Mouse (Mus musculus) G1E (cell line): ENCODE measurements at regions not wholly inside any gene's neighbourhood (a gene's known extent, or its start where the extent isn't known, plus 50 kb on each side); places are given as distances from the start of the nearest gene placed in this dataset.

Experiments used
- ATAC-seq: 2 replicates; pipeline ENCODE4 v1.8.0; 2016; ENCODE audit warnings: mild to moderate bottlenecking; ENCODE audit not compliant: insufficient number of reproducible peaks, poor library complexity, low FRiP score, severe bottlenecking; ENCODE audit errors: extremely low read depth
- DNase-seq: peaks from one replicate; pipeline ENCODE4 v3.0.0; 2012; ENCODE audit warnings: low spot score
- H3K27me3 ChIP-seq: 2 replicates; pipeline ENCODE4 v1.6.1; 2012; ENCODE audit warnings: mild to moderate bottlenecking, low read length, inconsistent platforms; ENCODE audit not compliant: insufficient read depth
- H3K36me3 ChIP-seq: replicated peaks from 2 replicates; pipeline ENCODE3; 2012; ENCODE audit warnings: mild to moderate bottlenecking, inconsistent platforms
- H3K4me1 ChIP-seq: 2 replicates; pipeline ENCODE4 v1.6.1; 2012; ENCODE audit warnings: low read depth, low read length, inconsistent platforms, mixed read lengths; ENCODE audit not compliant: insufficient read depth
- H3K4me3 ChIP-seq: 2 replicates; pipeline ENCODE4 v1.5.1; 2012; ENCODE audit warnings: low read depth, mild to moderate bottlenecking, inconsistent platforms, low read length, moderate library complexity, mixed read lengths
- H3K9me3 ChIP-seq: replicated peaks from 2 replicates; pipeline ENCODE4 v1.6.1; 2012; ENCODE audit warnings: inconsistent platforms
- CTCF ChIP-seq: IDR thresholded peaks from 2 replicates; pipeline ENCODE4 v1.5.1; 2012; ENCODE audit warnings: low read depth, low read length, inconsistent platforms, mixed read lengths
- GATA1 ChIP-seq: IDR thresholded peaks from 2 replicates; pipeline ENCODE4 v1.6.1; 2012; ENCODE audit warnings: borderline replicate concordance, low read length, inconsistent platforms, mixed read lengths
- GATA2 ChIP-seq: IDR thresholded peaks from 2 replicates; pipeline ENCODE4 v1.6.1; 2012; ENCODE audit warnings: low read depth, low read length, inconsistent platforms, borderline replicate concordance
- POLR2AphosphoS5 ChIP-seq: IDR thresholded peaks from 2 replicates; pipeline ENCODE4 v1.6.1; 2012; ENCODE audit warnings: low read depth, low read length, inconsistent platforms; ENCODE audit not compliant: insufficient replicate concordance
- TAL1 ChIP-seq: conservative IDR thresholded peaks from 2 replicates; pipeline ENCODE4 v1.6.1; 2012; ENCODE audit warnings: low read depth, low read length, inconsistent platforms, mixed read lengths

GRCm38 (mm10) chr15:61689776-61690397 lies 767.1 kb upstream of the A1bg start:
- ATAC-seq (no peak), DNase-seq (no peak)
- no peak overlapping the region for H3K4me3 ChIP-seq
- no peaks in the 10 kb centered on the region for H3K9me3 ChIP-seq
- H3K4me1 ChIP-seq = no peaks in the 10 kb centered on the region
- H3K36me3 ChIP-seq = no peaks in the 10 kb centered on the region
- TF ChIP-seq CTCF (no peak), POLR2AphosphoS5 (no peak), GATA2 (no peak), TAL1 (no peak), GATA1 (no peak)
- H3K27me3 ChIP-seq = no peaks in the 10 kb centered on the region; the same call in 1 of the 2 replicates

- no peaks in the 10 kb centered on the region; the same call in 1 of the 2 replicates for H3K27me3 ChIP-seq
- no peaks in the 10 kb centered on the region for H3K4me1 ChIP-seq
- H3K4me3 ChIP-seq = no peak overlapping the region
- TF ChIP-seq GATA1 (no peak), GATA2 (no peak), POLR2AphosphoS5 (no peak), TAL1 (no peak), CTCF (no peak)
- no peaks in the 10 kb centered on the region for H3K9me3 ChIP-seq
- ATAC-seq (no peak), DNase-seq (no peak)
- no peaks in the 10 kb centered on the region for H3K36me3 ChIP-seq
These were observed 760.2 kb upstream of the A1bg start for GRCm38 (mm10) chr15:61682968-61683367.

- DNase-seq (no peak), ATAC-seq (no peak)
- H3K4me3 ChIP-seq = no peak overlapping the region
- no peaks in the 10 kb centered on the region for H3K9me3 ChIP-seq
- H3K4me1 ChIP-seq = no peaks in the 10 kb centered on the region
- H3K27me3 ChIP-seq = no peaks in the 10 kb centered on the region
- no peaks in the 10 kb centered on the region for H3K36me3 ChIP-seq
- TF ChIP-seq TAL1 (no peak), GATA2 (no peak), CTCF (no peak), GATA1 (no peak), POLR2AphosphoS5 (no peak)
These were observed 747.7 kb upstream of the A1bg start for GRCm38 (mm10) chr15:61670556-61670955.

GRCm38 (mm10) chr15:61660581-61660980 lies 737.8 kb upstream of the A1bg start:
- no peak overlapping the region for H3K4me3 ChIP-seq
- no peaks in the 10 kb centered on the region for H3K4me1 ChIP-seq
- ATAC-seq (no peak), DNase-seq (no peak)
- no peak for TF ChIP-seq GATA2
- TF ChIP-seq CTCF = no peak
- TF ChIP-seq TAL1 = no peak
- TF ChIP-seq GATA1 = no peak
- no peak for TF ChIP-seq POLR2AphosphoS5
- H3K9me3 ChIP-seq = no peaks in the 10 kb centered on the region
- H3K27me3 ChIP-seq = no peaks in the 10 kb centered on the region
- H3K36me3 ChIP-seq = no peaks in the 10 kb centered on the region

- no peak for DNase-seq
- no peaks in the 10 kb centered on the region for H3K27me3 ChIP-seq
These were observed 734.1 kb upstream of the A1bg start for GRCm38 (mm10) chr15:61656951-61657350.

GRCm38 (mm10) chr15:61654846-61655245 lies 732.0 kb upstream of the A1bg start:
- no peaks in the 10 kb centered on the region for H3K4me1 ChIP-seq
- no peak for DNase-seq
- no peaks in the 10 kb centered on the region for H3K9me3 ChIP-seq
- no peak for ATAC-seq
- no peaks in the 10 kb centered on the region for H3K36me3 ChIP-seq
- no peak overlapping the region for H3K4me3 ChIP-seq
- TF ChIP-seq POLR2AphosphoS5 = no peak
- TF ChIP-seq CTCF = no peak
- no peak for TF ChIP-seq GATA1
- no peak for TF ChIP-seq GATA2
- TF ChIP-seq TAL1 = no peak
- H3K27me3 ChIP-seq = no peaks in the 10 kb centered on the region

More at GRCm38 (mm10) chr15:61656951-61657350, 734.1 kb upstream of the A1bg start:
- no peak overlapping the region for H3K4me3 ChIP-seq
- H3K36me3 ChIP-seq = no peaks in the 10 kb centered on the region
- no peak for ATAC-seq
- TF ChIP-seq POLR2AphosphoS5 (no peak), CTCF (no peak), GATA1 (no peak), GATA2 (no peak), TAL1 (no peak)
- H3K4me1 ChIP-seq = no peaks in the 10 kb centered on the region
- no peaks in the 10 kb centered on the region for H3K9me3 ChIP-seq
